Mouse (Mus musculus) lung, postnatal 36 days (tissue): ENCODE results near the gene Col18a1.

Source experiments
- DNase-seq: peaks from one replicate; pipeline ENCODE4 v3.0.0; 2022; ENCODE audit warnings: mixed read lengths

Col18a1 gene

GRCm38 (mm10) chr10:77165963-77166717 lies at the start of gene Col18a1:
Gene Col18a1, minus strand, starts transcription at chr10:77166548.
- peak; percentile 14 for DNase-seq

- no peak for DNase-seq
Observed at GRCm38 (mm10) chr10:77215641-77216040, 49.3 kb upstream of the Col18a1 start.

- DNase-seq: no peak
Observed at GRCm38 (mm10) chr10:77214586-77214985, 48.2 kb upstream of the Col18a1 start.

GRCm38 (mm10) chr10:77213483-77213882 lies 47.1 kb upstream of the Col18a1 start:
- DNase-seq: peak; percentile 36

GRCm38 (mm10) chr10:77212354-77213120 lies 46.2 kb upstream of the Col18a1 start:
- DNase-seq: no peak

GRCm38 (mm10) chr10:77211116-77211570 lies 44.8 kb upstream of the Col18a1 start:
- DNase-seq: peak; percentile 57

- DNase-seq: no peak
Observed at GRCm38 (mm10) chr10:77210666-77211065, 44.3 kb upstream of the Col18a1 start.

- no peak for DNase-seq
Observed at GRCm38 (mm10) chr10:77209261-77209660, 42.9 kb upstream of the Col18a1 start.

- peak; percentile 74 for DNase-seq
Observed at GRCm38 (mm10) chr10:77206565-77207079, 40.3 kb upstream of the Col18a1 start.

- DNase-seq: no peak
Observed at GRCm38 (mm10) chr10:77206134-77206533, 39.8 kb upstream of the Col18a1 start.

- no peak for DNase-seq
Observed at GRCm38 (mm10) chr10:77203960-77204359, 37.6 kb upstream of the Col18a1 start.

GRCm38 (mm10) chr10:77201919-77202318 lies 35.6 kb upstream of the Col18a1 start:
- no peak for DNase-seq

- no peak for DNase-seq
Observed at GRCm38 (mm10) chr10:77200295-77200694, 33.9 kb upstream of the Col18a1 start.

- DNase-seq: no peak
Observed at GRCm38 (mm10) chr10:77199229-77199628, 32.9 kb upstream of the Col18a1 start.

- no peak for DNase-seq
Observed at GRCm38 (mm10) chr10:77197469-77198209, 31.3 kb upstream of the Col18a1 start.

GRCm38 (mm10) chr10:77196676-77197075 lies 30.3 kb upstream of the Col18a1 start:
- no peak for DNase-seq

GRCm38 (mm10) chr10:77196115-77196514 lies 29.8 kb upstream of the Col18a1 start:
- DNase-seq: no peak

GRCm38 (mm10) chr10:77193495-77193894 lies 27.1 kb upstream of the Col18a1 start:
- no peak for DNase-seq

GRCm38 (mm10) chr10:77192745-77193144 lies 26.4 kb upstream of the Col18a1 start:
- no peak for DNase-seq

GRCm38 (mm10) chr10:77190967-77191915 lies 24.9 kb upstream of the Col18a1 start:
- no peak for DNase-seq

- no peak for DNase-seq
Observed at GRCm38 (mm10) chr10:77187427-77187826, 21.1 kb upstream of the Col18a1 start.

- DNase-seq: no peak
Observed at GRCm38 (mm10) chr10:77182804-77183331, 16.5 kb upstream of the Col18a1 start.
